In genomic region chr11:117968716-117969099, GRCm38 (mm10) we compare ENCODE assay signal across 8 mouse cellular contexts. TPM values are rescaled to one million over a fixed set of nuclear protein-coding genes. Genes with fewer than 3 reads are reported as not detected.
DNase-seq lines count a peak whose midpoint lies in the region; ATAC-seq and TF ChIP-seq lines count a peak whose summit lies in the region.

No protein-coding gene starts in this region.

- peak; percentile 45; the same call in 1 of the 2 replicates for ATAC-seq in forebrain, embryonic 12.5 days (ENCODE audit: low FRiP score)
- ATAC-seq in liver, embryonic 13.5 days (ENCODE audit: low read depth) = peak; percentile 52
- ATAC-seq in erythroid progenitor cell, adult 5-6 weeks (replicated peaks; ENCODE audit: low FRiP score, poor library complexity, severe bottlenecking) = no peak

- intact Hi-C loops in heart, postnatal 25 days (cut with DNase I) = no loop called here

- H3K27me3 ChIP-seq in heart, embryonic 10.5 days (ENCODE audit: insufficient read depth, poor library complexity, severe bottlenecking) = peaks cover 53% of the 10 kb centered on the region
- H3K27me3 ChIP-seq in CH12.LX (replicated peaks) = peaks cover 75% of the 10 kb centered on the region
- H3K27me3 ChIP-seq in forebrain, embryonic 12.5 days = peaks cover 68% of the 10 kb centered on the region
- peaks cover 71% of the 10 kb centered on the region for H3K27me3 ChIP-seq in liver, embryonic 13.5 days

- no peaks in the 10 kb centered on the region for H3K79me2 ChIP-seq in CH12.LX (replicated peaks; ENCODE audit: control insufficient read depth, extremely low read depth, insufficient read depth, poor library complexity, severe bottlenecking)

- H3K36me3 ChIP-seq in heart, embryonic 10.5 days = peaks cover 15% of the 10 kb centered on the region
- peaks cover 6 to 11% of the 10 kb centered on the region in 2 experiments for H3K36me3 ChIP-seq in CH12.LX (replicated peaks in 1 of 2; ENCODE audit: control insufficient read depth in 1 of 2, insufficient read depth in 1 of 2, low read length in 1 of 2)
- no peaks in the 10 kb centered on the region; the same call in 1 of the 2 replicates for H3K36me3 ChIP-seq in forebrain, embryonic 12.5 days (replicated peaks)
- H3K36me3 ChIP-seq in liver, embryonic 13.5 days = peaks cover 21% of the 10 kb centered on the region

- WGBS in heart, embryonic 10.5 days = under 1% methylated on average over 34 of the region's 34 CpGs
- under 1% methylated on average over 33 of the region's 34 CpGs for WGBS in forebrain, embryonic 12.5 days
- under 1% methylated on average over 34 of the region's 34 CpGs for WGBS in liver, embryonic 13.5 days (ENCODE audit: insufficient replicate concordance)

- no peak for TF ChIP-seq POLR2A in CH12.LX (IDR thresholded peaks at IDR 0.05; ENCODE audit: low read depth, low read length)

- in situ Hi-C loops in CH12.LX (cut with MboI; ENCODE audit: low pct_ligation_motif_present, low pct_unique_long_range_greater_than_20kb, low sequenced_read_pairs) = loop anchor here (5.0 kb wide), 2 partner anchors 44 to 96 kb away; partner anchors contain the start of gene Tha1

- peak overlapping the region; percentile 92 for H3K9ac ChIP-seq in CH12.LX (ENCODE audit: insufficient read depth, low read depth)
- peak overlapping the region; percentile 83 for H3K9ac ChIP-seq in forebrain, embryonic 12.5 days
- peak overlapping the region; percentile 85 for H3K9ac ChIP-seq in liver, embryonic 13.5 days

- dilution Hi-C loops in CH12.LX (cut with MboI; ENCODE audit: extremely low pct_ligation_motif_present, extremely low pct_unique_long_range_greater_than_20kb, low sequenced_read_pairs) = no loop called here

- peak overlapping the region; percentile 41 for H3K4me2 ChIP-seq in CH12.LX (ENCODE audit: insufficient read depth, low read depth, poor library complexity, severe bottlenecking)
- peak overlapping the region; percentile 98 for H3K4me2 ChIP-seq in forebrain, embryonic 12.5 days
- H3K4me2 ChIP-seq in liver, embryonic 13.5 days = peak overlapping the region; percentile 96

- peak overlapping the region; percentile 91 for H3K27ac ChIP-seq in heart, embryonic 10.5 days
- H3K27ac ChIP-seq in CH12.LX (ENCODE audit: insufficient read depth, low read depth) = peak overlapping the region; percentile 88
- H3K27ac ChIP-seq in forebrain, embryonic 12.5 days = peak overlapping the region; percentile 96
- peak overlapping the region; percentile 96 for H3K27ac ChIP-seq in liver, embryonic 13.5 days

- TF ChIP-seq RAD21 in CH12.LX (IDR thresholded peaks at IDR 0.05; ENCODE audit: low read depth, low read length) = no peak

- peak overlapping the region; percentile 77 for H3K4me3 ChIP-seq in heart, embryonic 10.5 days
- peak overlapping the region; percentile 37 to 75 (median 45) for H3K4me3 ChIP-seq in CH12.LX (replicated peaks in 1 of 3; ENCODE audit: low read depth in 2 of 3, low read length in 2 of 3, poor library complexity in 1 of 3)
- H3K4me3 ChIP-seq in forebrain, embryonic 12.5 days (replicated peaks) = peak overlapping the region; percentile 61
- H3K4me3 ChIP-seq in liver, embryonic 13.5 days (replicated peaks) = peak overlapping the region; percentile 77

- no peak for DNase-seq in heart, embryonic 10.5 days (ENCODE audit: low spot score)
- no peak for DNase-seq in heart, postnatal 25 days (ENCODE audit: low spot score)
- DNase-seq in CH12.LX (ENCODE audit: extremely low read depth) = no peak
- no peak for DNase-seq in liver, embryonic 13.5 days
- DNase-seq in cerebellum, postnatal 4 days (ENCODE audit: low spot score in 2 of 2) = no peak
- no peak for DNase-seq in layer of hippocampus, postnatal 10 days (ENCODE audit: low spot score in 2 of 2)

- no peak; the same call in 1 of the 2 replicates for TF ChIP-seq EP300 in CH12.LX (IDR thresholded peaks at IDR 0.05; ENCODE audit: low read length)

- no peaks in the 10 kb centered on the region for H3K9me3 ChIP-seq in heart, embryonic 10.5 days
- H3K9me3 ChIP-seq in CH12.LX (replicated peaks; ENCODE audit: low read length) = peaks cover 19% of the 10 kb centered on the region
- H3K9me3 ChIP-seq in forebrain, embryonic 12.5 days = no peaks in the 10 kb centered on the region
- no peaks in the 10 kb centered on the region for H3K9me3 ChIP-seq in liver, embryonic 13.5 days (replicated peaks)

- peaks cover 80% of the 10 kb centered on the region for H3K4me1 ChIP-seq in heart, embryonic 10.5 days
- H3K4me1 ChIP-seq in CH12.LX (ENCODE audit: control insufficient read depth in 1 of 2, insufficient read depth in 2 of 2) = peaks cover 34 to 76% of the 10 kb centered on the region in 2 experiments
- H3K4me1 ChIP-seq in forebrain, embryonic 12.5 days = peaks cover 71% of the 10 kb centered on the region
- H3K4me1 ChIP-seq in liver, embryonic 13.5 days (replicated peaks) = peaks cover 81% of the 10 kb centered on the region

- TF ChIP-seq CTCF in CH12.LX (conservative IDR thresholded peaks at IDR 0.05 in 1 of 2, IDR thresholded peaks at IDR 0.05 in 1 of 2; ENCODE audit: low read depth in 2 of 2, low read length in 2 of 2) = no peak

TF ChIP-seq in CH12.LX, 34 proteins besides CTCF, POLR2A, EP300 and RAD21:
- TF ChIP-seq CHD1 (IDR thresholded peaks at IDR 0.05; ENCODE audit: low read depth, low read length) (peak; percentile 43; the same call in 1 of the 2 replicates), SIN3A (IDR thresholded peaks at IDR 0.05; ENCODE audit: low read length) (no peak), CHD2 (IDR thresholded peaks at IDR 0.05; ENCODE audit: low read length) (no peak)

RNA-seq across cellular contexts. Expression of gene Socs3, which starts 1.1 kb away (rescaled TPM):
- 6.9 and 10.6 TPM in 2 replicates for polyA plus RNA-seq in heart, embryonic 10.5 days (2016; fragmentation: Nextera tagmentation; extraction: Ambion mirVana)
- total RNA-seq in heart, postnatal 25 days (2021) = 1 to 10 TPM; 5.2 to 6.3 TPM
- 2.5 and 4.7 TPM in 2 replicates for total RNA-seq in CH12.LX (2012; rRNA removed)
- total RNA-seq in CH12.LX (2014; rRNA removed) = 1.1 and 1.2 TPM in 2 replicates
- 0.83 and 1.1 TPM in 2 replicates for polyA plus RNA-seq in CH12.LX (2012; ENCODE audit: insufficient read length, low read depth)
- 13.5 and 14.7 TPM in 2 replicates for polyA plus RNA-seq in forebrain, embryonic 12.5 days (2016; fragmentation: Nextera tagmentation; extraction: Ambion mirVana)
- 6.7 and 6.9 TPM in 2 replicates for polyA plus RNA-seq in liver, embryonic 13.5 days (2015; fragmentation: Nextera tagmentation; extraction: Ambion mirVana)
- 0.36 and 1.3 TPM in 2 replicates for total RNA-seq in erythroid progenitor cell, adult 5-6 weeks (2015; ENCODE audit: low replicate concordance)
- total RNA-seq in erythroid progenitor cell, adult 5-6 weeks (2017; ENCODE audit: low replicate concordance) = 1.2 TPM in 1 of 2 replicates, not detected in the other
- total RNA-seq in layer of hippocampus, postnatal 10 days (2021) = 1 to 10 TPM; 2.3 to 2.8 TPM

RNA-seq across cellular contexts. Expression of gene Pgs1, which starts 17.4 kb away (rescaled TPM):
- polyA plus RNA-seq in heart, embryonic 10.5 days (2016; fragmentation: Nextera tagmentation; extraction: Ambion mirVana) = 34.0 and 38.5 TPM in 2 replicates
- total RNA-seq in heart, postnatal 25 days (2021) = 10 to 100 TPM; 18.1 to 18.2 TPM
- total RNA-seq in CH12.LX (2012; rRNA removed) = 60.5 and 64.5 TPM in 2 replicates
- total RNA-seq in CH12.LX (2014; rRNA removed) = 38.1 and 39.8 TPM in 2 replicates
- 50.4 and 50.8 TPM in 2 replicates for polyA plus RNA-seq in CH12.LX (2012; ENCODE audit: insufficient read length, low read depth)
- polyA plus RNA-seq in forebrain, embryonic 12.5 days (2016; fragmentation: Nextera tagmentation; extraction: Ambion mirVana) = 45.3 and 45.9 TPM in 2 replicates
- 18.1 and 19.4 TPM in 2 replicates for polyA plus RNA-seq in liver, embryonic 13.5 days (2015; fragmentation: Nextera tagmentation; extraction: Ambion mirVana)
- total RNA-seq in erythroid progenitor cell, adult 5-6 weeks (2015; ENCODE audit: low replicate concordance) = 10.1 and 13.3 TPM in 2 replicates
- 5.1 and 22.5 TPM in 2 replicates for total RNA-seq in erythroid progenitor cell, adult 5-6 weeks (2017; ENCODE audit: low replicate concordance)
- total RNA-seq in layer of hippocampus, postnatal 10 days (2021) = 10 to 100 TPM; 59.2 to 59.6 TPM

Comparison
In these comparisons a context has a peak if more than half of its experiments do, and no peak if none do; other contexts are left out.
1. H3K4me2 ChIP-seq: peak in every context shown above with its lines; median percentile 98 in forebrain, embryonic 12.5 days; 96 in liver, embryonic 13.5 days; 41 in CH12.LX.